Mouse (Mus musculus): ENCODE results near the gene Cab39.
"Not testable (repeated sequence)": the region's sequence is repeated elsewhere in the genome, so short reads cannot be mapped to it uniquely, and the experiment has no call there.

DNA sequence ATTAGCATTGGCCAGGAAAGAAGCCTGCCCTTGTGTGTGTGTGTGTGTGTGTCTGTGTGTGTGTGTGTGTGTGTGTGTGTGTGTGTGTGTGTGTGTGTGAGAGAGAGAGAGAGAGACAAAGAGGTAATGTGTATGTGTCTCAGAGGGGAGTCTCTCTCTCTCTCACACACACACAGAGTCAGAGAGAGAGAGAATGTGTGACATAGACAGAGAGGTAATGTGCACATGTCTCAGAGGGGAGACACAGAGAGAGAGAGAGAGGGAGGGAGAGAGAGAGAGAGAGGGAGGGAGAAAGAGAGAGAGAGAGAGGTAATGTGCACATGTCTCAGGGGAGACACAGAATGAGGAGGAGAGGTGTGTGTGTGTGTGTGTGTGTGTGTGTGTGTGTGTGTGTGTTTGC lies 21.0 kb downstream of the Cab39 start:
- TF ChIP-seq CTCF, EP300 (IDR thresholded peaks at IDR 0.05): not testable (repeated sequence)

All from lung, postnatal 0 days (tissue).